Mouse (Mus musculus) stomach, postnatal 0 days (tissue): Measurements from ENCODE around the gene Spint2. TPM values are rescaled to one million over a fixed set of nuclear protein-coding genes. Genes with fewer than 3 reads are reported as not detected.

Experiments
- ATAC-seq: fragments of 200-750 bp; cut with Nextera tagmentation; 2 replicates; pipeline ENCODE4 v1.8.0; 2017; ENCODE audit not compliant: low FRiP score, low TSS enrichment
- DNase-seq: peaks from one replicate; pipeline ENCODE4 v3.0.0-alpha.2; 2016; ENCODE audit warnings: low spot score
- H3K27ac ChIP-seq: fragments of 300-500 bp; sonication (generic); replicated peaks from 2 replicates; pipeline ENCODE4 v1.5.1; 2014; ENCODE audit warnings: mild to moderate bottlenecking, control low read depth
- H3K27me3 ChIP-seq: fragments of 300-500 bp; sonication (generic); 2 replicates; pipeline ENCODE4 v1.6.1; 2014; ENCODE audit warnings: low read length; ENCODE audit not compliant: control insufficient read depth, insufficient read depth
- H3K36me3 ChIP-seq: fragments of 300-500 bp; sonication (generic); 2 replicates; pipeline ENCODE4 v1.6.1; 2014; ENCODE audit warnings: low read length, mixed read lengths; ENCODE audit not compliant: control insufficient read depth, insufficient read depth
- H3K4me1 ChIP-seq: fragments of 300-500 bp; sonication (generic); replicated peaks from 2 replicates; pipeline ENCODE4 v1.6.1; 2014; ENCODE audit warnings: antibody characterized with exemption; ENCODE audit not compliant: control insufficient read depth, insufficient read depth
- H3K4me2 ChIP-seq: fragments of 300-500 bp; sonication (generic); replicated peaks from 2 replicates; pipeline ENCODE4 v1.6.1; 2014; ENCODE audit warnings: low read depth, mild to moderate bottlenecking, control low read depth, moderate library complexity
- H3K4me3 ChIP-seq: fragments of 300-500 bp; sonication (generic); 2 replicates; pipeline ENCODE4 v1.5.1; 2014; ENCODE audit warnings: low read depth, low read length, control low read depth
- H3K9ac ChIP-seq: fragments of 300-500 bp; sonication (generic); 2 replicates; pipeline ENCODE4 v1.6.1; 2014; ENCODE audit warnings: mild to moderate bottlenecking, low read length, control low read depth, mixed read lengths
- H3K9me3 ChIP-seq: fragments of 300-500 bp; sonication (generic); 2 replicates; pipeline ENCODE4 v1.6.1; 2016; ENCODE audit warnings: low read length; ENCODE audit not compliant: control insufficient read depth
- CTCF ChIP-seq: IDR thresholded peaks from 2 replicates; pipeline ENCODE4 v1.5.1; 2016; ENCODE audit warnings: antibody characterized with exemption, low read depth, mild to moderate bottlenecking, moderate library complexity
- EP300 ChIP-seq: optimal IDR thresholded peaks from 2 replicates; pipeline ENCODE3; 2016; ENCODE audit warnings: antibody characterized with exemption
- WGBS: fragments of 180-500 bp; shearing (Covaris S2); extraction: QIAGEN DNeasy Blood & Tissue Kit; methylation state at CpG from one replicate; pipeline ENCODE4 v1.1.7; 2014; 5-methylcytosine and 5-hydroxymethylcytosine counted together
- polyA plus RNA-seq: library from polyadenylated mRNA; unstranded; fragments of >200 nt; fragmentation: Nextera tagmentation; extraction: Ambion mirVana; gene quantifications from 2 replicates; pipeline ENCODE4 v1.2.1, GENCODE M21; 2015

Spint2 gene
- polyA plus RNA-seq, 1 experiment from 2014 or later, result 638 TPM

DNA sequence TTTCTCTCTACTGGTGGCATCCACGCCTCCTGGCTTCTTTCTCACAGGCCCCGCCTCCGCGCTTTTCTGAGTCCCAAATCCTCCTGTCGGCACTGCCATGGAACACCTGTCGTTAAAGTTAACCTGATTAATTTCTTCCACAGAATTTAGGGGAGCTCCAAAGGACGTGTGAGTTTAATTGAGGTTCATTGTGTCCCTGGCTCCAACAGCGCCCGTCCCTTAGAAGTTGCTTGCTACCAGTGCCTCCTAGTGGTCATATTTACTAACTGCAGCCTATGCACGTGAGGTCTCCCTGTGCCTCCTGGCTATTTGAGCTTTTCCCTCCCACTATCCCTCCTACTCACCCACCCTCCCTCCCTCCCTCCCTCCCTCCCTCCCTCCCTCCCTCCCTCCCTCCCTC is 15.3 kb upstream of the Spint2 start:
- 9% methylated on average over 10 of the region's 10 CpGs for WGBS
- Histone ChIP-seq H3K4me2 (no peak overlapping the region), H3K27ac (no peak overlapping the region), H3K9ac (no peak overlapping the region), H3K27me3 (no peaks in the 10 kb centered on the region), H3K36me3 (no peaks in the 10 kb centered on the region), H3K9me3 (no peaks in the 10 kb centered on the region), H3K4me1 (peaks cover 5% of the 10 kb centered on the region; the same call in 1 of the 2 replicates), H3K4me3 (no peak overlapping the region)
- ATAC-seq, result peak; percentile 58; the same call in 1 of the 2 replicates
- TF ChIP-seq EP300, result no peak
- TF ChIP-seq CTCF, result peak; percentile 85
- peak; percentile 70 for DNase-seq

DNA sequence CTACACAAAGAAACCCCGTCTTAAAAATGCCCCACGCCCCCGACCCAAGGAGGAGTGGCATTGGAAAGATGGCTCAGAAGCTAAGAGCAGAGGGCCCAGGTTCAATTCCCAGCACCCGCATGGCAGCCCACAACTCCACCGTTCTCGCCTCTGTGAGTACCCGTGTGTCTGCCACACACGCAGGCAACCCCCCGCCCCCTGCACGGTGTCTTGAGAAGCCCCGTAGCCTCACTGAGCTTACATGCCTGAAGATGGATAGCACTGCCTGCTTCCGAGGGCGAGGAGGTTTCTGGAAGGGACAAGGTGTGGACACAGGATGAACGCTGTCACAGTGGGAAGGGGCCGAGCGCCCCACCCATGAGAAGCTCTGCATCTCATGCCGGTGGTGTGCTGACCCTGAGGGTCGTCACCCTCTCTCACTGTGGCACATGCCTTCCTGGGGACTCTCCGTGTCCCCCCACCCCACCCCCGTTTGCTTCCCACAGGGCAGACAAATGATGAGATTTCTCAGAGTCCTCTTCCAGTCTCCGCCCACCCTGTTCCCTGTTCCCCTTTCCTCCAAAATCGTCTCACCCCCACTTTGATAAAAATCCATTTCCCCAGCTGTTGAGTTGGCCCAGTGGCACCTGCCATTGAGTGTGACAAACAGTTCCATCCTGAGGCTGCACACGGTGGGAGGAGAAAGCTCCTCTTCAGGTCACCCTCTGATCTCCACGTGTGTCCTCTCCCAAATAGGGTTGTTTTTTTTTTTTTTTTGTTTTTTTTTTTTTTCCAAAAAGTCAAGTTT is 14.3 kb upstream of the Spint2 start:
- no peaks in the 10 kb centered on the region for H3K9me3 ChIP-seq
- TF ChIP-seq EP300 (no peak), CTCF (0 out of 2 replicates have a peak, but pooled peaks have one; percentile 1)
- no peak for ATAC-seq
- no peak overlapping the region for H3K9ac ChIP-seq
- H3K4me3 ChIP-seq, result no peak overlapping the region
- H3K27me3 ChIP-seq, result no peaks in the 10 kb centered on the region
- H3K27ac ChIP-seq, result no peak overlapping the region
- no peaks in the 10 kb centered on the region for H3K36me3 ChIP-seq
- WGBS, result 67% methylated on average over 24 of the region's 24 CpGs
- peaks cover 5% of the 10 kb centered on the region; the same call in 1 of the 2 replicates for H3K4me1 ChIP-seq
- no peak for DNase-seq
- no peak overlapping the region for H3K4me2 ChIP-seq

GRCm38 (mm10) chr7:29294111-29294761 is 12.5 kb upstream of the Spint2 start:
- Histone ChIP-seq H3K9me3 (no peaks in the 10 kb centered on the region), H3K27me3 (no peaks in the 10 kb centered on the region)
- 76% methylated on average over 13 of the region's 13 CpGs for WGBS

GRCm38 (mm10) chr7:29293131-29294065 is 11.7 kb upstream of the Spint2 start:
- Histone ChIP-seq H3K27ac (peak overlapping the region; percentile 78), H3K9me3 (no peaks in the 10 kb centered on the region), H3K27me3 (no peaks in the 10 kb centered on the region), H3K4me1 (peaks cover 5% of the 10 kb centered on the region; the same call in 1 of the 2 replicates), H3K4me3 (no peak overlapping the region), H3K9ac (0 out of 2 replicates have a peak overlapping the region, but pooled peaks have one; percentile 13), H3K4me2 (no peak overlapping the region), H3K36me3 (no peaks in the 10 kb centered on the region)
- TF ChIP-seq CTCF (no peak), EP300 (no peak)
- ATAC-seq (0 out of 2 replicates have a peak, but pooled peaks have one; percentile 3), DNase-seq (peak; percentile 42)
- 35% methylated on average over 19 of the region's 19 CpGs for WGBS

More at GRCm38 (mm10) chr7:29294111-29294761, 12.5 kb upstream of the Spint2 start:
- no peak for TF ChIP-seq EP300
- TF ChIP-seq CTCF, result no peak
- no peak overlapping the region for H3K4me2 ChIP-seq
- DNase-seq, result no peak
- H3K27ac ChIP-seq, result no peak overlapping the region
- H3K9ac ChIP-seq, result no peak overlapping the region
- H3K36me3 ChIP-seq, result no peaks in the 10 kb centered on the region
- no peak for ATAC-seq
- H3K4me1 ChIP-seq, result peaks cover 5% of the 10 kb centered on the region; the same call in 1 of the 2 replicates
- no peak overlapping the region for H3K4me3 ChIP-seq

DNA sequence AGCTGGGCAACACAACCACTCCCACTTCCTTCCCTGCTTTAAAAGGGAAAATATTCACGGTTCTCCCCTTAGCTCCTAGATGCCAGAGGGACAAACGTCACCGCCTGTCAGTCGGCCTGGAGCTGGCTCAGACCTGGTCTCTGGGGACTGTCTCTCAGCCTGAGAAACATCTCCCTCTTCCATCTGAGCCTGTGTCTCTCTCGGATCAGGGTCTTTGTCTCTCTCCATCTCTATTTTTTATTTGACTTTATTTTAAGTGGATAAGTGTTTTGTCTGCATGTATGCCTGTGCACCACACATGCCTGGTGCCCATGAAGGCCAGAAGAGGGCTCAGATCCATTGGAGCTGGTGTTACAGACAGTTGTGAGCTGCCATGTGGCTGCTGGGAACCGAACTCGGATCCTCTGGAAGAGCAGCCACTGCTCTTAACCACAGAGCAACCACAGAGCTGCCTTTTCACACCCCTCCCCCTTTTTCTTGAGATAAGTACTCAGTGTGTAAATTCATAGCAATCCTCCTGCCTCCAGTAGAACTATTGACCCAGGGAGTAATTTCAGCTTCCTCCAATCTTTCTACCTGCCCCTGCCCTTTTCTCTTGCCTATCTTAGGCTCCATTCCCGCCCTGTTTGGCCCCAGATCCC is 10.9 kb upstream of the Spint2 start:
- H3K27ac ChIP-seq, result peak overlapping the region; percentile 78
- no peaks in the 10 kb centered on the region for H3K27me3 ChIP-seq
- no peaks in the 10 kb centered on the region for H3K9me3 ChIP-seq
- ATAC-seq, result no peak
- no peak overlapping the region for H3K9ac ChIP-seq
- H3K4me2 ChIP-seq, result no peak overlapping the region
- WGBS, result 22% methylated on average over 8 of the region's 8 CpGs
- H3K36me3 ChIP-seq, result no peaks in the 10 kb centered on the region
- TF ChIP-seq EP300 (no peak), CTCF (no peak)
- no peak for DNase-seq
- peaks cover 5% of the 10 kb centered on the region; the same call in 1 of the 2 replicates for H3K4me1 ChIP-seq
- H3K4me3 ChIP-seq, result no peak overlapping the region
